Mouse (Mus musculus): Measurements from ENCODE around the gene Cdc25a.

DNA sequence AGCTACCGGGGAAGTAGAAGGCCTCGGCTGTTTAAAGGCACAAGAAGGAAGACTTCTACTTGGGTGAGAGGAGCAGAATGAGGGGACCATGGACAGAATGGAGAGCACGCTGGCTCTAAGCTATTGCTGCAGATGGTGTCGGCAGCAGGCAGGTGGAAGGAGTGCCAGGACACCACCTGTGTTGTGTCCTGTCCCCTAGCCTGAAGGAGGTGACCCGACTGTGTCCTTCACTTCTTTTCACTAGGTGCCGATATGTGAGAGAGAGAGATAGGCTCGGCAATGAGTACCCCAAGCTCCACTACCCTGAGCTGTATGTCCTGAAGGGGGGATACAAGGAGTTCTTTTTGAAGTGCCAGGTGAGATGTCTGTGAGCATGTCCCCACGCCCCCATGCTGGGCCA, 16.1 kb downstream of the Cdc25a start:
- TF ChIP-seq POLR2A (IDR thresholded peaks at IDR 0.05; ENCODE audit: low read depth, low read length) (no peak), CTCF (conservative IDR thresholded peaks at IDR 0.05; ENCODE audit: insufficient read depth, insufficient read length, low read depth, low read length) (no peak)

Data from kidney, adult 2 months (tissue).